Mouse (Mus musculus): Measurements from ENCODE around the gene Arl16. TPM values are rescaled to one million over a fixed set of nuclear protein-coding genes. Genes with fewer than 3 reads are reported as not detected.

The Arl16 gene
- total RNA-seq, 1 experiment from 2014 or later = 13.4 TPM

- peak; percentile 86 for ATAC-seq (ENCODE audit: extremely low read depth, insufficient number of reproducible peaks, low FRiP score, poor library complexity, severe bottlenecking)
These were observed 9.3 kb downstream of the Arl16 start, which contains the start of the genes Oxld1 and Ccdc137 for GRCm38 (mm10) chr11:120457772-120458751. Gene Oxld1 (minus strand): TSS chr11:120458068. Gene Ccdc137 (plus strand): TSS chr11:120458115.

GRCm38 (mm10) chr11:120457370-120457769 is 10.0 kb downstream of the Arl16 start:
- ATAC-seq (ENCODE audit: extremely low read depth, insufficient number of reproducible peaks, low FRiP score, poor library complexity, severe bottlenecking) = no peak

- no peak for ATAC-seq (ENCODE audit: extremely low read depth, insufficient number of reproducible peaks, low FRiP score, poor library complexity, severe bottlenecking)
These were observed 12.0 kb downstream of the Arl16 start for GRCm38 (mm10) chr11:120455413-120455812.

GRCm38 (mm10) chr11:120454965-120455364 is 12.4 kb downstream of the Arl16 start:
- ATAC-seq (ENCODE audit: extremely low read depth, insufficient number of reproducible peaks, low FRiP score, poor library complexity, severe bottlenecking) = no peak

GRCm38 (mm10) chr11:120453306-120453705 is 14.1 kb downstream of the Arl16 start, which contains the start of gene Pde6g:
Gene Pde6g (minus strand): TSS chr11:120453500.
- ATAC-seq (ENCODE audit: extremely low read depth, insufficient number of reproducible peaks, low FRiP score, poor library complexity, severe bottlenecking) = no peak

- no peak for ATAC-seq (ENCODE audit: extremely low read depth, insufficient number of reproducible peaks, low FRiP score, poor library complexity, severe bottlenecking)
These were observed 15.2 kb downstream of the Arl16 start for GRCm38 (mm10) chr11:120452246-120452645.

GRCm38 (mm10) chr11:120447179-120447578 is 20.2 kb downstream of the Arl16 start:
- ATAC-seq (ENCODE audit: extremely low read depth, insufficient number of reproducible peaks, low FRiP score, poor library complexity, severe bottlenecking) = no peak

- no peak for ATAC-seq (ENCODE audit: extremely low read depth, insufficient number of reproducible peaks, low FRiP score, poor library complexity, severe bottlenecking)
These were observed 21.9 kb downstream of the Arl16 start for GRCm38 (mm10) chr11:120445475-120445874.

GRCm38 (mm10) chr11:120444106-120444505 is 23.3 kb downstream of the Arl16 start:
- no peak for ATAC-seq (ENCODE audit: extremely low read depth, insufficient number of reproducible peaks, low FRiP score, poor library complexity, severe bottlenecking)

- ATAC-seq (ENCODE audit: extremely low read depth, insufficient number of reproducible peaks, low FRiP score, poor library complexity, severe bottlenecking) = no peak
These were observed 24.6 kb downstream of the Arl16 start for GRCm38 (mm10) chr11:120442765-120443280.

- no peak for ATAC-seq (ENCODE audit: extremely low read depth, insufficient number of reproducible peaks, low FRiP score, poor library complexity, severe bottlenecking)
These were observed 25.1 kb downstream of the Arl16 start, which contains the start of gene Tspan10 for GRCm38 (mm10) chr11:120442344-120442743. Gene Tspan10 (plus strand): TSS chr11:120442644.

GRCm38 (mm10) chr11:120437857-120438385 is 29.5 kb downstream of the Arl16 start:
- no peak for ATAC-seq (ENCODE audit: extremely low read depth, insufficient number of reproducible peaks, low FRiP score, poor library complexity, severe bottlenecking)

GRCm38 (mm10) chr11:120437152-120437856 is 30.1 kb downstream of the Arl16 start, which contains the start of gene Nploc4:
Gene Nploc4 (minus strand): TSS chr11:120437708.
- ATAC-seq (ENCODE audit: extremely low read depth, insufficient number of reproducible peaks, low FRiP score, poor library complexity, severe bottlenecking) = peak; percentile 83

- ATAC-seq (ENCODE audit: extremely low read depth, insufficient number of reproducible peaks, low FRiP score, poor library complexity, severe bottlenecking) = no peak
These were observed 40.7 kb downstream of the Arl16 start for GRCm38 (mm10) chr11:120426727-120427126.

- peak; percentile 44; the same call in 1 of the 2 replicates for ATAC-seq (ENCODE audit: extremely low read depth, insufficient number of reproducible peaks, low FRiP score, poor library complexity, severe bottlenecking)
These were observed 43.7 kb downstream of the Arl16 start for GRCm38 (mm10) chr11:120423569-120424295.

- ATAC-seq (ENCODE audit: extremely low read depth, insufficient number of reproducible peaks, low FRiP score, poor library complexity, severe bottlenecking) = no peak
These were observed 44.5 kb downstream of the Arl16 start for GRCm38 (mm10) chr11:120422651-120423568.

GRCm38 (mm10) chr11:120418592-120418991 is 48.8 kb downstream of the Arl16 start:
- no peak for ATAC-seq (ENCODE audit: extremely low read depth, insufficient number of reproducible peaks, low FRiP score, poor library complexity, severe bottlenecking)
